Mouse (Mus musculus) myocyte (in vitro differentiated cells): ENCODE results near the gene Ica1.

Experiments
- MAX ChIP-seq: IDR thresholded peaks from one replicate; pipeline ENCODE4 v1.6.1; 2011; ENCODE audit warnings: low read depth, mild to moderate bottlenecking, control low read depth
- POLR2A ChIP-seq: IDR thresholded peaks from one replicate; pipeline ENCODE4 v1.6.1; 2011; ENCODE audit warnings: low read depth, mild to moderate bottlenecking, control low read depth, moderate library complexity; ENCODE audit not compliant: insufficient read length
- POLR2AphosphoS2 ChIP-seq: IDR thresholded peaks from one replicate; pipeline ENCODE4 v1.6.1; 2011; ENCODE audit warnings: low read depth, control low read depth; ENCODE audit not compliant: insufficient read length

GRCm38 (mm10) chr6:8591665-8592064, 186.6 kb downstream of the Ica1 start:
- TF ChIP-seq POLR2AphosphoS2 (no peak), POLR2A (no peak), MAX (no peak)
